Mouse (Mus musculus) testis, adult 2 months (tissue): ENCODE measurements at regions not wholly inside any gene's neighbourhood (a gene's known extent, or its start where the extent isn't known, plus 50 kb on each side); places are given as distances from the start of the nearest gene placed in this dataset.

Source experiments
- CTCF ChIP-seq: fragments of 200-500 bp; IDR thresholded peaks from 2 replicates; pipeline ENCODE4 v1.5.1; 2012; ENCODE audit warnings: low read depth, mild to moderate bottlenecking, inconsistent platforms, low read length, moderate library complexity; ENCODE audit not compliant: control insufficient read depth, insufficient read depth, insufficient replicate concordance
- POLR2A ChIP-seq: fragments of 200-500 bp; IDR thresholded peaks from 2 replicates; pipeline ENCODE4 v1.6.1; 2012; ENCODE audit warnings: low read depth, mild to moderate bottlenecking, inconsistent platforms, low read length, moderate library complexity; ENCODE audit not compliant: control insufficient read depth

DNA sequence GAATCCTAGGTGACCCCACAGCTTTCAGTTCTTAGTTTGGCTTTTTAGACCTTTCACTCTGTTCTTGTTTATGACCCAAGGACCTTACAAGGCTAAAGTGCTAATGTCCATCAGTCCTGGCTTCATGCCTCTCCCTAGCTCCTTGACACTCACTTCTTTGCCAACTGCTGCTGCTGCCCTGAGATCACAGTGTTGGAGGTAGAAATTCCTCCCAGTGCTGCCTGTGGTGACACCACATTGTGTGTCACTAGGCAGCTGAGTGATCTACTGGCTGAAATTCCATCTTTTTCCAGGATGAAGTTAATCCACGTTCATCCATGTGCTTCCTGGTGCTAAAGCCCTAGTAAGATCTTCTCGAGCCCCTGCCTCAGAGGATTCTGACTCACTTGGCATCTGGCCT lies 904.3 kb upstream of the Lrrc6 start:
- TF ChIP-seq CTCF (no peak), POLR2A (no peak)
